Mouse (Mus musculus): Measurements from ENCODE around the gene Rnase12.
"Not testable (repeated sequence)": the region's sequence is repeated elsewhere in the genome, so short reads cannot be mapped to it uniquely, and the experiment has no call there.

The Rnase12 gene

DNA sequence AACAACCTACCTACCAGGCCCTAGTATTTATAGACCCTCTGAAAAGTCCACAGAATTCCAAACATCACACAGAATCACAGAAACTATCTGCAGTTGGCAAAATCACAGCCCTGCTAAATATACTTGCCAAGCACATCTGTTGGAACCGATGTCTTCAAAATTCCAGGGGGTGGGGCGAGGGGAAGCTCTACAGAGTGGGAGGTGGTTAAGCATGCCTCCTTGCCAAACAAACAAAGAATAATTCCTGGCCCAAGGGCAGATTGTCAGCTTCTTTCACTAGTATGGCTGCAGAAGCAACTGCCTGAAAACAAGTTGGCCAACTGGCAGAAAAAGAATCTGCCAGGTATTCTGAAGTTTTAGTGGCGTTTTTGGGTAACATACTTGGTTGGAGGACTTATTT lies 40.2 kb downstream of the Rnase12 start:
- no peak for DNase-seq (ENCODE audit: low spot score)

DNA sequence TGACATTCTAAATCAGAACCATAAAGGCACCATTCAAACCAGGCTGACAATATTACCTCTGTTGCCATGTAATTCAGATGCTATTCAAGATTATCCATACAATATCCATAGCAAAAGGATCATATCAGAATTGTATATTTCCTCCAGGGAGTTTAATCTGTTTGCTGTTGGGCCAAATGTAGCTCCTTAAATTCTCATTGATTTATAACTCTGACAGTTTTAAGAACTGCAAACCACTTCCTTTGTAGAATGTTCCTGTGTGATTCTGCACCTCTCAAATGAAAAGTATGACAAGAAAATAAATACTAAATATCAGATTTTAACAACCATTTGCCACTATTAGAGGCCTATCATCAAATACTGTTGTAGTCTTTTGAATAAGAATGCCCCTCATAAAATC lies 41.7 kb downstream of the Rnase12 start:
- DNase-seq (ENCODE audit: low spot score), result no peak

DNA sequence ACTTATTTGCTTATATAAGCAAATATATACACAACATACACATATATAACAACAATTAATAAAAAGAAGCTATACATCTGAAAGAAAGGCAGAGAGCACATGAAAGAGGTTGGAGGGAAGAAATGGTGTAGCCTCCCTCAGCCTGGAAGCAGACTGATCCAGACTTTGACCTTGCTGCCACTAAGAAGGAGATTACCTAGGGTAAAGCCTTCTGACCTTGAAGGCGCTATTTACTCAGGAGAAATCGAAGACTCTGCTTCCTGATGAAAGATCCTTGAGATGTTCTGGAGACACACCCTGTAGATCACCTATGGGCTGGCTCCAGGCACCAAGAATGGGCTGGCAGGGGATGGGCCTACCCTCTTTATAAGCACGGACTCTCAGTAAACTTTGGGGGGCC lies 42.7 kb downstream of the Rnase12 start:
- DNase-seq (ENCODE audit: low spot score), result not testable (repeated sequence)

DNA sequence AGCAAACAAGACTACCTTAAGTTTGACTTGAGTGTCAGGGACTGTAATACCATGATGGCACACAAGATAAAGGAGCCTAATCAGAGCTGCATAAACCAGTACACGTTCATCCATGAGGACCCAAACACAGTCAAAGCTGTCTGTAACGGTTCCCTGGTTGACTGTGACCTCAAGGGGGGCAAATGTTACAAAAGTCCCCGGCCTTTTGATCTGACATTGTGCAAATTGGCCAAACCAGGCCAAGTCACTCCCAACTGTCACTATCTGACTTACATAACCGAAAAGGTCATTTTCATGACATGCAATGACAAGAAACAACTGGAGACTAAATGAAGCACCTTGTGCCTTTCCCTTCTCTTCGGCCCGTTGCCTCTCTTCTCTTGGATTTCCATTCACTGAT lies 47.9 kb downstream of the Rnase12 start:
- no peak for DNase-seq (ENCODE audit: low spot score)

DNA sequence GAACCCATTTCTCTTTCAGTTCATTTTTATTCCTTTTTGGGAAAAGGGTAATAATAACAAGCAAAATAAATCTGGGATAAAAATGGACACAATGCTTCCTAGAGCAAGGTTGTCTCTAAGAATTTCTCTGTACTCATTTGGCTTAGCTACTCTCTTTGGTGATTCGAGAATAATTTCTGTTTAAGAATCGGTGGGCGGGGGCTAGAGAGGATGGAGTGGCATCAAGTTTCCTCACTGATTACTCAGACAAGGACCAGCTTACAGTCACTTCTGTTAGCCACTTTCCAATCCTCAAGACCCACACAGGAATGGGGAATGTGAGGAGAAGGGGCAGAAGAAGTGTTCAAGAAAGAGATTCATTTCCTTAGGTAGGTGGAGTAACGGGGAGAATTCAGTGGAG lies 48.7 kb downstream of the Rnase12 start:
- no peak for DNase-seq (ENCODE audit: low spot score)

DNA sequence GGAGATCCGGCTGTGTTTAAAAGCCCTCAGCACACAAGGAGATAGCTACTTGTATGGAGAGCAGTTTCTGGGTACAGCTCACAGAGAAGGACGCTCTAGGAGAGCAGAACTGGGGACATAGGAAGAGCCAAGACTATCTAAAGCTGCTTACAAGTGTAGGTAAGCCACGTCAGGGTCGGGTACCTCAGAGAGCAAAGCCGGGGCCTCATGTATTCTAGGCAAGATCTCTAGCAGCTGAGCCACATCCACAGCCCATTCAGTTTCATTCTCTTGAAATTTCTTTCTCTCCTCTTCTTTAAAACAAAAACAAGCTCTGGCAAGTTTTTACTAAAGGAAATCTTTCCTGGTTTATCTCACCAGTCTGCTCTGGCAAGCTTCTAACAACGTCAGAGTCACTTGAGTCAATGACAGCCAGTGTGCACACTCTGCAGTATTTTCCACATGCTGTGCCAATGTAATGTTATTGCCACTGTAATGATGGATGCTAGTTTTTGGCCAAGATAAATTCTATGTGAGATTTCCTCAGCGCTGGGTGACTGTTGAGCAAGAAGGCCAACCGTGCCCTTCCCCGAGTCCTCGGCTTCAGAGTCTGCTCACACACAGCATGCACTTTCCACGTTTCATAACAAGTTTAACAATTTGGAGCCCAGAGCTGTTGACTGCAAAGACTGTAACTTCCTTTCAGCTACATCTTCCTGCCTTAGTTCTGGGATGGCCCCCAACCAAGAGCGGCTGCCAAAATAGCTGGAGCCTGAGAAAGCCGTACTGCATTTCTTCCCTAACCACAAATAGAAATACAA lies 49.3 kb downstream of the Rnase12 start:
- peak; percentile 14 for DNase-seq (ENCODE audit: low spot score)

DNA sequence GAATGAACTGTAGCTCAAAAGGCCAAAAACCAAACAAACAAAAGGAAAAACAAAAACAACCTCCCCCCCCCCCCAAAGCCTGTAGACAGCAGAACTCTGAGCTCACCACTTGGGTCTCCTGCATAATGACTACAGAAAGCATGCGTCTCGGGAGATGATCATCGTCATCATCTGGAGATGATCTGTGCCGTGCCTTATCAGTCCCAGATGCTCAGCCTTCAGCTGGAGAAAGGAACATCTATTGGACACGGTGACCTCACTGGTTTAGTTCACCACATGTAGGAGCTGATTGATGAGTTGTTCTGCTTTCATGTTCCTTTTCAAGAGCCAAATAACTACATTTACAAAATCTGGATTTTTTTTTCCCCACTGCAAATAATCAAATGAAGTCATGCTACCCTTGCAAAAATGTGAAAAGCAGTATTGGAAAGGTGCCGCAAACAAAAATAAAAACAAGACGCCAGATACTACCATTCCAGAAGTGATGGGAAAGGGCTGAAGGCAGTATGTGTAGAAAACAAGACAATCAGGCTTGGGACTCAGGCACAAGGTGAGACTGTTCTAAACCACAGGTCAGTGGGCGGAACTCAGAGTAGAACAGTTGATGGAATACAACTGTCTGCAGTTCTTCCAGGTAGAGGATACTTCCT lies 50.2 kb downstream of the Rnase12 start, which contains the start of gene Rnase10:
Rnase10 (plus strand) TSS at position 600 of the 650 bp plus-strand sequence.
- DNase-seq (ENCODE audit: low spot score), result no peak

All from left cerebral cortex, adult 11 months (tissue).